Mouse (Mus musculus) small intestine, adult 2 months (tissue): ENCODE results near the gene Zic5.

Source experiments
- CTCF ChIP-seq: fragments of 200-500 bp; IDR thresholded peaks from 2 replicates; pipeline ENCODE4 v1.5.1; 2012; ENCODE audit warnings: low read depth, mild to moderate bottlenecking, control low read depth, inconsistent platforms, low read length, moderate library complexity, mixed read lengths; ENCODE audit not compliant: insufficient replicate concordance, insufficient read length; ENCODE audit errors: extremely low read depth
- POLR2A ChIP-seq: fragments of 200-500 bp; IDR thresholded peaks from 2 replicates; pipeline ENCODE4 v1.6.1; 2012; ENCODE audit warnings: low read depth, mild to moderate bottlenecking, control low read depth, inconsistent platforms, low read length, moderate library complexity

DNA sequence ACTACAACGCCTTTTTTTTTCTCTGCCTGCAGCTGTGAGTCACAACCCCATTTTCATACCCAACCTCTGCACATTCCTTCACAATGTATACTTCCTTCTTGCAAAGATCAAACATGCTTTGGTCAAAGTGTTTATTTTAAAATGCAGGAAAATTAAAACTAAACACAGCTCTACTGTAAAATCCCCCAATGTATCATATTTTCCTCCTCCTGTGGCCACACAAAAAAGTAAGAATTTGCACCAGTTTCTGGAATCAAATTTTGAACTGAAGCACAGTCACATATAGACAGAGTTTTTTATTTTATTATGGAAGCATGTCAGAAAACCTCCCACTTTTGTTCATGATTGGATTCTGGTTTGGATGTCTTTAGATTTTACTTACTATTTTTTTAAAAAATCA, 21.1 kb upstream of the Zic5 start:
- TF ChIP-seq CTCF (no peak), POLR2A (no peak)
